Mouse (Mus musculus): Measurements from ENCODE around the gene Limk1.
"Not testable (repeated sequence)": the region's sequence is repeated elsewhere in the genome, so short reads cannot be mapped to it uniquely, and the experiment has no call there.

Limk1 gene

GRCm38 (mm10) chr5:134677491-134677890 lies 10.9 kb downstream of the Limk1 start:
- ATAC-seq (ENCODE audit: low TSS enrichment): no peak

DNA sequence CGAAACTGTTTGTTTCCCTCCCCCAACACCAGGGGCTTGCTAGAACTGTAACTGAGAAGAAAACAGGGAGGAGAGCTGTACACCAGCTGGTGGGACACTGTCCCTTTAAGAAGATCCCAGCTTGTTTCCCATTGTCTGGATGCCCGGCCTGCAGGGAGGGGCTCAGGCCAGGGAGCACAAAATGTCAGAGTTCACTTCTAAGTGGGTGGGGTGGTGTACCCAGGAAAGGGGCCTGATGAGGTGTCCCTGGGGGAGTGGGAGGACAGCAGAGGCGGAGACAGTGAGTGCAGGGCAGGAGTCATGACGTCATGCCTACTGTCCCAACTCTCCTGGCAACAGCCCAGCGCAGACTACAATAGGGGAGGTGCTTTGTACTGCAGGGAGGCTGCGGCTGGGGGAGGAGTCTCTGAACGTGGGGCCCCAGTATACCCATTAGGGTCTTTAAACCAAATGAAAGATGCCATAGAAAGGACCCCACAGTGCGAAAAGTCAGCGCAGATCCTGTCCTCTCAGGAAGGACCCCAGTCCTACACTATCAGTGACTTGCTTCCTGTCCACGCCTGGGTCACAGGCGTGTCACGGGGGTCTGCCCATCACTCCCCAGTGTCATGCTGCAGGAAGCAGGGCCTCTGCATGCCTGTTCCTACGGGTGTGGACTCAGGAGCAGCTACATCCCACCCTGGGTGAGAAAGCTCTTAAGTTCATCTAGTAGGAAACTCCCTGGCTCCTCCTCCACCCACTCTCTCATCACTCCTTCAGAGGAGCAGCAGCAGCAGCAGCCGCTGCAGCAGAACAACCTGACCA lies 12.2 kb downstream of the Limk1 start:
- ATAC-seq (ENCODE audit: low TSS enrichment): peak; percentile 50; the same call in 1 of the 2 replicates

DNA sequence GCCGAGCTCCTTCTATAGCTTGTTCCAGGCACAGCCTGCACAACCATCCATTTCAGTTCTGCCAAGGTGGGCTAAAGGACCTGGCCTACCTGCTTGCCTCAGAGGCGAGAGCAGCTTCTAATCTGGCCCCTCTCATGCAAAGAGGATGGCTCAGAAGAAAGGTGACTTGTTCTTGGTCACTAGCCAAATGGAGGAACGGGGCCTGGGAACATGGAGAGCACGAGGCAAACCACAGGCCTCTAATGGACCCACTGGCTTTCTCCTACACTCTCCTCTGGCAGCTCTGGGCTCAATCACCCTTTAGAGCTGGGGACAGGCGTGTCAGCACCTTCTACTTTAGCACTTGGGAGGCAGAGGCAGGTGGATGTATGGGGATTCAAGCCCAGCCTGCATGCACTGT lies 13.4 kb downstream of the Limk1 start:
- no peak for ATAC-seq (ENCODE audit: low TSS enrichment)

DNA sequence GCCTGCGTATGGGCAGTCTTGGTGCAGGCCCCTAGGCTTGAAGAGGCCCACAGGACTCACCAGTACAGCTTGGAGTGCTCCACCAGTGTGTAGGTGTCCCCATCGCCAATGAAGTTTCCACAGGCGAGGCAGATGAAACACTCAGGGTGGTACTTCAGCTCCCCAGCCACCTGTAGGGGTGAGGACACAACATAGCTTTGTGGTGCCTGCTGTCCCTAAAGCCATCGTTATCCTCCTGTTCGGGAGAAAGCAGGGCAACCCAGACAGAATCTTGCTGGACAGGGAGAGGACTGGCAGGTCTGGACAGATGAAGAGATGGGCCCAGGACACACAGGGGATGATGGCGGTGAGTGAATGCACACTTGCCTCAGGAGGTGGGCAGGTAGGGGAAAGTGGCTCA lies 15.8 kb downstream of the Limk1 start:
- no peak for ATAC-seq (ENCODE audit: low TSS enrichment)

DNA sequence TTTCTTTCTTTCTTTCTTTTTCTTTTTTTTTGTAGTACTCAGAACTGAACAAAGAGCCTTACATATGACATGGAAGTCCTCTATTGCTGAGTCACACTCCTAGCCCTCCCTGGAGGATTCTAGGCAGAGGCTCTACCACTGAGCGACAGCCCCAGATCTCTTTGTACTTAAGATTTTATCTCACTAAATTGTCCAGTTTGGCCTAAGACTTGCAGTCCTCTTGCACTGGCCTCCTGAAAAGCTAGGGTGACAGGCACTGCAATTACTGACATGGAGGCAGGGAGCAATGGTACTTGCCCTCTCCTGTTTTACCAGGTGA lies 16.2 kb downstream of the Limk1 start:
- no peak for ATAC-seq (ENCODE audit: low TSS enrichment)

- no peak for ATAC-seq (ENCODE audit: low TSS enrichment)
These were observed 16.8 kb downstream of the Limk1 start for GRCm38 (mm10) chr5:134671335-134672197.

DNA sequence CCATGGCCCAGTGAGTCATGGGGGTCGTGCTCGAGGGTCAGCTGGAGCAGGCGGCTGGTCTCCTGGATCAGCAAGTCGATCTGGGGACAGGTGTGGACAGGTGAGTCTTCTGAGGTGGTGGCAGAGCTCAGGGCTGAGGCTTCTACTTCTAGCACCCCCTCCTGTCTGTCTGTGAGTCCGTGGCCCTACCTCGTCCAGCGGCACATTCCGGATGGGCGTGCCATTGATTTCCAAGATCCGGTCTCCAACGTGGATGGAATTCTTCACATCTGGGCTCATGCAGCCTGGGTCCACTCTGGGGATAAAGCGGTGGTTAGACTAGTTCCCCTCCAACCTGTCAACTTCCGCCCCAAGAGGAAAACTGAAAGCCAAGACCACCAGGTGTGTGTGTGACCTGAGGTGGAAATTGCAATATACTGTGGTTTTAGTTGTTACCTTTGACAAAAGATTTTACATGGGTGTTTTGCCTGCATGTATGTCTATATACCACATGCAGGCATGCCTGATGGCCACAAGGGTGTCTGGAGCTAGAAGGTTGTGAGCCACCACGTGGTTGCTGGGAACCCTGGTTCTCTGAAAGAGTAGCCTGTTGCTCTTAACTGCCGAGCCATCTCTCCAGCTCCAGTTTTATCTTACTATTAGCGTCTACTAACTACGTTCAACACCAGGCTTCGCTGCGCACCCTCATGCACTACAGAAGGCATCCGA lies 19.2 kb downstream of the Limk1 start:
- no peak for ATAC-seq (ENCODE audit: low TSS enrichment)

DNA sequence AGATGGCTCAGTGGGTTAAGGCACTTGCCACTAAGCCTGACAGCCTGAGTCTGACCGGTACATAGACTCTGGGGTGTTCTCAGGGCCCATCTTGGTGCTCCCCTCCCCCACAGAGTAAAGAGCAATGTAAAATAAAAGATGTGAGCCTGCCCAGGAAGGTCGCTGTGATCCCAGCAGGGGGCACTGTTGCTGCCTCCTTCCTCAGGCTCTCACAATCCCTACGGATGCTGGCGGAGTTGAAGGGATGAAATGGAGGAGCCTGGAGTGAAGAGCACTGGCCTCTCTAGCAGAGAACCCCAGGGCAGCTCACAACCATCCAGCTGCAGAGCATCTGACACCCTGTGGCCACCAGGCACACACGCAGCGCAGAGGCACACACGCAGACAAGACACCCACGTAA lies 19.9 kb downstream of the Limk1 start:
- peak; percentile 59 for ATAC-seq (ENCODE audit: low TSS enrichment)

- ATAC-seq (ENCODE audit: low TSS enrichment): no peak
These were observed 31.7 kb downstream of the Limk1 start for GRCm38 (mm10) chr5:134656708-134657107.

DNA sequence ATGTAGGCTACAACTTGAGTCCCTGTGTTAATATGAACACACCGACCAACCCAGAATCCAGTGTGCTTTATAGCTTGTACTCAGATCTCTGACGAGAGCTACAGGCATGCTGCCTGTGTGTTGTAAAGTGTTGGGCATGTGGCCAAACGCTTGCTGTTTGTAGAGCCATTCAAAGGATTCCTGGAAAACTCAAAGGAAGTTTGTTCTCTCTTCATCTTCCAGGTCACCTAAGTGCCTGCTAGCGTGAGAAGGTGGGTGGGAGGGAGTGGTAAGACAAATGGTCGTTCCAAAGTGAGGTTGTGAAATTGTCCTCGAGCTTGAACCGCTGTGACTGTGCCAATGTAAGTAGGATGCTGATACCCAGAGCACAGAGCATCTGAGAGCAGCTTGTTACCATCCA lies 36.4 kb downstream of the Limk1 start:
- ATAC-seq (ENCODE audit: low TSS enrichment): no peak; the same call in 1 of the 2 replicates

DNA sequence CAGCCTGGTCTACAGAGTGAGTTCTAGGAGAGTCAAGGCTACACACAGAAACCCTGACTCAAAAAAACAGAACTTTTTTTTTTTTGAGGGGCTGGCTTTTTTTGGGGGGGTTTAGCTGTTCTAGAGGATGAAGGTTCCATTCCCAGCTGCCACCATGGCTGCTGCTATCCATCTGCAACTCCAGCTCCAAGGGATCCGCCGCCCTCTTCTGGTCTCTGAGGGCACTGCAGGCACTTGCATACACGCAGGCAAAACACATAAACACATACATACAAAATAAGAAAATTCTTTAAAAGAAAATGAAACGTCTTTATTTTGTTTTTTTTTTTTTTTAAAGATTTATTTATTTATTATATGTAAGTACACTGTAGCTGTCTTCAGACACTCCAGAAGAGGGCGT lies 37.5 kb downstream of the Limk1 start:
- no peak for ATAC-seq (ENCODE audit: low TSS enrichment)

- ATAC-seq (ENCODE audit: low TSS enrichment): not testable (repeated sequence)
These were observed 39.4 kb downstream of the Limk1 start for GRCm38 (mm10) chr5:134648976-134649375.

- ATAC-seq (ENCODE audit: low TSS enrichment): no peak
These were observed 41.0 kb downstream of the Limk1 start for GRCm38 (mm10) chr5:134647394-134647793.

DNA sequence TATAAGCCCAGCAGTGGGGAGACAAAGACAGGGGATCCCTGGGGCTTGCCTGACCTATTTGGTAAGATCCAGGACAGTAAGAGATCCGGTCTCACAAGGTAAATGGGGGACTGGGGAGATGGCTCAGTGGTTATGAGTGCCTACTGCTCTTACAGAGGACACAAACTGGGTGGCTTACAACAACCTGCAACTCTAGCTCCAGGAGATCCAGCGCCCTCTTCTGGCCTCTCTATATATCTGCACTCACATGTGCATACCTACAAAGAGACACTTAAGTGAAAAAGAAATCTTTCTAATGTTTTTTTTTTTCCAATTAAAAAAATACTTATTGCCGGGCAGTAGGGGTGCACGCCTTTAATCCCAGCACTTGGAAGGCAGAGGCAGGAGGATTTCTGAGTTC lies 41.9 kb downstream of the Limk1 start:
- ATAC-seq (ENCODE audit: low TSS enrichment): no peak

- no peak for ATAC-seq (ENCODE audit: low TSS enrichment)
These were observed 43.7 kb downstream of the Limk1 start for GRCm38 (mm10) chr5:134644643-134645118.

GRCm38 (mm10) chr5:134644121-134644520 lies 44.3 kb downstream of the Limk1 start:
- no peak for ATAC-seq (ENCODE audit: low TSS enrichment)

DNA sequence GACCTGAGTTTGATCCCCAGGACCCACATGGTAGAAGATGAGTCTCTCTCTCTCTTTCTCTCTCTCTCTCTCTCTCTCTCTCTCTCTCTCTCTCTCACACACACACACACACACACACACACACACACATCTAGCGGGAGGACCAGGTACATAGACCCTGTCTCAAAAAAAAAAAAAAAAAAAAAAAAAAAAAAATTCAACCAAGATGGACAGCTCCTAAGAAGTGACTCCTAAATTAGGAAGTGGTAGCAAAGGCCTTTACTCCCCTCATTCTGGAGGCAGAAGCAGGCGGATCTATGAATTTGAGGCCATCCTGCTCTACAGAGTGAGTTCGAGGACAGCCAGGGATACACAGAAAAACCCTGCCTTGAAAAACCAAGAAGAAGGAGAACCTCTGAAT lies 48.0 kb downstream of the Limk1 start:
- ATAC-seq (ENCODE audit: low TSS enrichment): no peak

DNA sequence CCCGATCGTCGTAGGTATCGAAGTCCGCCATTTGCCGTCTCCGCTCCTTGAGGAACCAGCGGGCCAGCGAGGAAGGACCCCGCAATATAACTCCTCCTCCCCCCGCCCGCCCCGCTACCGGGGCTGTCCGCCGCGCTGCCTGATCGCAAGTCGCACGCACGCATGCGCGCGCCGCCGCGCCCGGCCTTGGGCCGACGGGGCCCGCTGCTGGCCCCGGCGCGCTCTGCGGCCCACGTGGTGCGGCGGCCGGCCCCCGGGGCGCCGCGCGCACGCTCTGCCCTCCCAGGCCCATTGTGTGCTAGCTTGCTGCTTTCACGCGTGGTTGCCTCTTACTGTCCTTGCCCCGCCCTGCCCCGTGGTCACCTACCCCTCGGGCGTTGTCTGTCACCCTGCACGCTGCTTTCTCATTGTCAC lies 49.1 kb downstream of the Limk1 start, which contains the start of gene Eif4h:
Gene Eif4h (minus strand): TSS at position 222 of the 414 bp plus-strand sequence.
- peak; percentile 98 for ATAC-seq (ENCODE audit: low TSS enrichment)

GRCm38 (mm10) chr5:134638461-134639268 lies 49.7 kb downstream of the Limk1 start:
- peak; percentile 64 for ATAC-seq (ENCODE audit: low TSS enrichment)

- ATAC-seq (ENCODE audit: low TSS enrichment): no peak
These were observed 50.5 kb downstream of the Limk1 start for GRCm38 (mm10) chr5:134637820-134638367.

- ATAC-seq (ENCODE audit: low TSS enrichment): no peak
These were observed 55.6 kb downstream of the Limk1 start for GRCm38 (mm10) chr5:134632841-134633240.

Data from frontal cortex, adult (tissue).